8 mouse cellular contexts compared by ENCODE assay signal in the genomic region with DNA sequence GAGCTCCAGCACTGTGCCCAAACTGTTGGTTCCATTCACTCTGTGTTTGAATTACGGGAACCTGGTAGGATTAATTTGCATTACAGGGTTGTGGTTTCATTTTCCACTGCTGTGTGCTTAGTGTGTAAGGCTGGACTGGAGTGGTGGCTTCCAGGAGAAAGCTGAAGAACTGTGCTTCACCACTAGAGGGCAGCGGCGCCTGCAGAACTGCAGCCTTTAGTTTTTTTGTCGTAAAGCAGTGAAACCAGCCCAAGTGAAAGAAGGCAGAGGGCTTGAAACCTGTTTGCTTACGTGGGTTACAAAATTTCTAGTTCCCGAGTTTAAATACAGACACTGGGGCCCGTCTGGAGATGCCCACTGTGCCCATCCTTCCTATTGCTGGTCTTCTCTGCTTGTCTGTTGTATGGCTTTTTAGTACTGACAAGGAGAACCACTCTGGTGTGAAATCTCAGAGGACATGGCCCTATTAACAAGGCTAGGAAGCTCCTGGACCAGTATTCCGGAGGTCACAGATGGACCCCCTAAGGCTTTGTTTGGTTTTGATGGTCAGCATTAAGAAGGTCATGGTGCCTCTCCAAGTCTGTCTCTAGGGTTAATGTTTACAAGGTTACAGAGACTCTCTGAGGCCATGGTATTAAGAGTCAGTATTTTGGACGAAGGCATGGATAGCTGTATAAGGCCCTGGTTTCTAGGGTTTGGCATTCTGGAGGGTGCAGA. TPM values are rescaled to one million over a fixed set of nuclear protein-coding genes. Genes with fewer than 3 reads are reported as not detected.
A peak's percentile ranks its signal among the peaks of the same experiment; 100 is the strongest.
DNase-seq lines count a peak whose midpoint lies in the region; ATAC-seq and TF ChIP-seq lines count a peak whose summit lies in the region.

No protein-coding gene starts in this region.

- H3K4me3 ChIP-seq in heart, embryonic 12.5 days: no peak overlapping the region
- no peak overlapping the region for H3K4me3 ChIP-seq in forebrain, embryonic 14.5 days (ENCODE audit: low read depth, low read length)
- no peak overlapping the region for H3K4me3 ChIP-seq in midbrain, postnatal 0 days (ENCODE audit: low read depth, low read length)

- ATAC-seq in heart, embryonic 12.5 days (ENCODE audit: insufficient number of reproducible peaks, low FRiP score): no peak
- ATAC-seq in forebrain, embryonic 14.5 days: peak; percentile 50; the same call in 1 of the 2 replicates
- peak; percentile 65 for ATAC-seq in inflammation-experienced regulatory T-cells, adult 6 months
- peak; percentile 56; the same call in 1 of the 2 replicates for ATAC-seq in midbrain, postnatal 0 days (ENCODE audit: low FRiP score)

- no peak overlapping the region for H3K27ac ChIP-seq in heart, embryonic 12.5 days (ENCODE audit: poor library complexity, severe bottlenecking)
- no peak overlapping the region for H3K27ac ChIP-seq in forebrain, embryonic 14.5 days (ENCODE audit: low read depth, low read length)
- H3K27ac ChIP-seq in midbrain, postnatal 0 days (ENCODE audit: low read depth, low read length): no peak overlapping the region

- intact Hi-C loops in left cerebral cortex, postnatal 14 days (cut with DNase I): loop anchor here (2.0 kb wide), 1 partner anchor 333 kb away; no protein-coding TSS in a partner anchor

- peak; percentile 94 for TF ChIP-seq CTCF in midbrain, postnatal 0 days (IDR thresholded peaks at IDR 0.05)

- peak; percentile 18 to 39 for DNase-seq in heart, adult 9 months (ENCODE audit: low spot score in 2 of 2)
- DNase-seq in brain, embryonic 18.5 days (ENCODE audit: low read depth, low spot score): peak; percentile 20
- peak; percentile 79 for DNase-seq in forebrain, embryonic 14.5 days (ENCODE audit: low spot score)
- DNase-seq in left cerebral cortex, postnatal 14 days (ENCODE audit: low spot score in 2 of 2): peak; percentile 81 to 83
- peak; percentile 78 for DNase-seq in midbrain, postnatal 0 days (ENCODE audit: low spot score)
- DNase-seq in splenic B cell, adult 2 months (ENCODE audit: low read depth, low spot score): peak; percentile 79

- WGBS in heart, embryonic 12.5 days: 34% methylated on average over 9 of the region's 9 CpGs
- WGBS in forebrain, embryonic 14.5 days: 39% methylated on average over 9 of the region's 9 CpGs
- WGBS in midbrain, postnatal 0 days: 31% methylated on average over 9 of the region's 9 CpGs

- peaks cover 10% of the 10 kb centered on the region for H3K4me1 ChIP-seq in heart, embryonic 12.5 days (replicated peaks)
- no peaks in the 10 kb centered on the region for H3K4me1 ChIP-seq in forebrain, embryonic 14.5 days (ENCODE audit: control insufficient read depth, insufficient read depth, low read length)
- no peaks in the 10 kb centered on the region for H3K4me1 ChIP-seq in midbrain, postnatal 0 days (ENCODE audit: insufficient read depth, low read length)

- H3K27me3 ChIP-seq in heart, embryonic 12.5 days (replicated peaks): no peaks in the 10 kb centered on the region
- no peaks in the 10 kb centered on the region for H3K27me3 ChIP-seq in forebrain, embryonic 14.5 days (replicated peaks; ENCODE audit: control insufficient read depth, insufficient read depth, low read length)
- H3K27me3 ChIP-seq in midbrain, postnatal 0 days (ENCODE audit: insufficient read depth, low read length): no peaks in the 10 kb centered on the region
- H3K27me3 ChIP-seq in splenic B cell, adult 2 months (ENCODE audit: control insufficient read depth, insufficient read depth, low read length, poor library complexity, severe bottlenecking): no peaks in the 10 kb centered on the region

- no peak overlapping the region for H3K9ac ChIP-seq in heart, embryonic 12.5 days
- no peak overlapping the region for H3K9ac ChIP-seq in forebrain, embryonic 14.5 days (ENCODE audit: low read length)
- H3K9ac ChIP-seq in midbrain, postnatal 0 days (replicated peaks; ENCODE audit: low read length, poor library complexity, severe bottlenecking): no peak overlapping the region

- no peak overlapping the region for H3K4me2 ChIP-seq in heart, embryonic 12.5 days
- no peak overlapping the region for H3K4me2 ChIP-seq in forebrain, embryonic 14.5 days (ENCODE audit: low read length)
- H3K4me2 ChIP-seq in midbrain, postnatal 0 days (ENCODE audit: low read depth, low read length, poor library complexity, severe bottlenecking): no peak overlapping the region

- H3K36me3 ChIP-seq in heart, embryonic 12.5 days: peaks cover 21% of the 10 kb centered on the region
- peaks cover 33% of the 10 kb centered on the region for H3K36me3 ChIP-seq in forebrain, embryonic 14.5 days (ENCODE audit: control insufficient read depth, insufficient read depth, low read length)
- H3K36me3 ChIP-seq in midbrain, postnatal 0 days (ENCODE audit: insufficient read depth, low read length): peaks cover 5% of the 10 kb centered on the region
- H3K36me3 ChIP-seq in splenic B cell, adult 2 months (ENCODE audit: control insufficient read depth, insufficient read depth, low read length, poor library complexity, severe bottlenecking): peaks cover 3% of the 10 kb centered on the region; the same call in 1 of the 2 replicates

- H3K9me3 ChIP-seq in heart, embryonic 12.5 days (replicated peaks): no peaks in the 10 kb centered on the region
- H3K9me3 ChIP-seq in forebrain, embryonic 14.5 days (replicated peaks; ENCODE audit: control insufficient read depth, low read length): no peaks in the 10 kb centered on the region
- no peaks in the 10 kb centered on the region for H3K9me3 ChIP-seq in midbrain, postnatal 0 days (ENCODE audit: low read length)

RNA-seq across cellular contexts. Expression of a gene that starts 24.1 kb away (rescaled TPM):
- polyA plus RNA-seq in heart, embryonic 12.5 days (2016; fragmentation: Nextera tagmentation; extraction: Ambion mirVana): 24.4 and 26.6 TPM in 2 replicates
- polyA plus RNA-seq in forebrain, embryonic 14.5 days (2014; fragmentation: Nextera tagmentation; extraction: Ambion mirVana): 33.8 and 42.5 TPM in 2 replicates
- 10 to 100 TPM; 15.2 to 27.0 (median 25.9) TPM for polyA plus RNA-seq in inflammation-experienced regulatory T-cells, adult 6 months (2017; shearing (Covaris generic))
- total RNA-seq in left cerebral cortex, postnatal 14 days (2021): 10 to 100 TPM; 45.9 to 48.2 TPM
- total RNA-seq in midbrain, postnatal 0 days (2014; rRNA removed): 87.9 and 104 TPM in 2 replicates
- polyA plus RNA-seq in midbrain, postnatal 0 days (2015; fragmentation: Nextera tagmentation; extraction: Ambion mirVana): 56.5 and 58.4 TPM in 2 replicates

RNA-seq across cellular contexts. Expression of a gene that starts 41.1 kb away (rescaled TPM):
- 6.2 TPM in 2 replicates for polyA plus RNA-seq in heart, embryonic 12.5 days (2016; fragmentation: Nextera tagmentation; extraction: Ambion mirVana)
- 2.6 and 3.4 TPM in 2 replicates for polyA plus RNA-seq in forebrain, embryonic 14.5 days (2014; fragmentation: Nextera tagmentation; extraction: Ambion mirVana)
- polyA plus RNA-seq in inflammation-experienced regulatory T-cells, adult 6 months (2017; shearing (Covaris generic)): under 1 TPM in 1 of 3 experiments, not detected in 2; 0.18 TPM
- total RNA-seq in left cerebral cortex, postnatal 14 days (2021): 10 to 100 TPM; 31.1 to 35.2 TPM
- total RNA-seq in midbrain, postnatal 0 days (2014; rRNA removed): 2.2 and 8.2 TPM in 2 replicates
- polyA plus RNA-seq in midbrain, postnatal 0 days (2015; fragmentation: Nextera tagmentation; extraction: Ambion mirVana): 3.7 and 3.9 TPM in 2 replicates

RNA-seq across cellular contexts. Expression of a gene that starts 43.3 kb away (rescaled TPM):
- 0.14 and 0.28 TPM in 2 replicates for polyA plus RNA-seq in heart, embryonic 12.5 days (2016; fragmentation: Nextera tagmentation; extraction: Ambion mirVana)
- polyA plus RNA-seq in forebrain, embryonic 14.5 days (2014; fragmentation: Nextera tagmentation; extraction: Ambion mirVana): 0.09 TPM in 1 of 2 replicates, not detected in the other
- 1 to 10 TPM in 1 of 3 experiments, under 1 TPM in 2; 0.78 to 1.3 (median 0.94) TPM for polyA plus RNA-seq in inflammation-experienced regulatory T-cells, adult 6 months (2017; shearing (Covaris generic))
- total RNA-seq in left cerebral cortex, postnatal 14 days (2021): not detected
- 0.33 and 0.71 TPM in 2 replicates for total RNA-seq in midbrain, postnatal 0 days (2014; rRNA removed)
- polyA plus RNA-seq in midbrain, postnatal 0 days (2015; fragmentation: Nextera tagmentation; extraction: Ambion mirVana): 0.22 and 0.35 TPM in 2 replicates

RNA-seq across cellular contexts. Expression of a gene that starts 54.7 kb away (rescaled TPM):
- 4.1 and 4.3 TPM in 2 replicates for polyA plus RNA-seq in heart, embryonic 12.5 days (2016; fragmentation: Nextera tagmentation; extraction: Ambion mirVana)
- polyA plus RNA-seq in forebrain, embryonic 14.5 days (2014; fragmentation: Nextera tagmentation; extraction: Ambion mirVana): 7.2 and 7.5 TPM in 2 replicates
- polyA plus RNA-seq in inflammation-experienced regulatory T-cells, adult 6 months (2017; shearing (Covaris generic)): 1 to 10 TPM; 8.0 to 9.5 (median 8.3) TPM
- total RNA-seq in left cerebral cortex, postnatal 14 days (2021): 10 to 100 TPM; 32.9 to 34.5 TPM
- total RNA-seq in midbrain, postnatal 0 days (2014; rRNA removed): 17.2 and 22.4 TPM in 2 replicates
- polyA plus RNA-seq in midbrain, postnatal 0 days (2015; fragmentation: Nextera tagmentation; extraction: Ambion mirVana): 8.3 and 9.0 TPM in 2 replicates

Comparison
In these comparisons a context has a peak if more than half of its experiments do, and no peak if none do; other contexts are left out.
1. DNase-seq: peak in every context shown above with its lines; median percentile 82 in left cerebral cortex, postnatal 14 days; 79 in forebrain, embryonic 14.5 days; 79 in splenic B cell, adult 2 months; 78 in midbrain, postnatal 0 days; 28 in heart, adult 9 months; 20 in brain, embryonic 18.5 days.